Mouse (Mus musculus): ENCODE data around the gene Bak1.

- TF ChIP-seq GATA1 (IDR thresholded peaks at IDR 0.05; ENCODE audit: low read length) (no peak), TAL1 (IDR thresholded peaks at IDR 0.05; ENCODE audit: low read length) (no peak)
Observed at GRCm38 (mm10) chr17:27028284-27028795, 469 bp downstream of the Bak1 start.
